Mouse (Mus musculus): Measurements from ENCODE around the gene Gid8. TPM values are rescaled to one million over a fixed set of nuclear protein-coding genes. Genes with fewer than 3 reads are reported as not detected.

Gene Gid8
- total RNA-seq, 2 experiments from 2014 or later: 38.5 to 40.5 TPM

- intact Hi-C loops (cut with DNase I; ENCODE audit: low total_unique reads): loop anchor here (5.0 to 10.0 kb wide), 3 partner anchors 36 to 267 kb away; partner anchors contain the start of genes Bhlhe23, Mrgbp and Ogfr
- DNase-seq: no peak
These were observed 31.5 kb downstream of the Gid8 start for GRCm38 (mm10) chr2:180741421-180741820.

GRCm38 (mm10) chr2:180742820-180743219 is 32.9 kb downstream of the Gid8 start:
- no peak for DNase-seq
- intact Hi-C loops (cut with DNase I; ENCODE audit: low total_unique reads): loop anchor here (5.0 to 10.0 kb wide), 3 partner anchors 34 to 268 kb away; partner anchors contain the start of genes Bhlhe23, Mrgbp and Ogfr

- DNase-seq: no peak
- intact Hi-C loops (cut with DNase I; ENCODE audit: low total_unique reads): loop anchor here (5.0 to 10.0 kb wide), 3 partner anchors 34 to 269 kb away; partner anchors contain the start of genes Bhlhe23, Mrgbp and Ogfr
These were observed 33.4 kb downstream of the Gid8 start for GRCm38 (mm10) chr2:180743321-180743720.

- peak; percentile 82 for DNase-seq
- intact Hi-C loops (cut with DNase I; ENCODE audit: low total_unique reads): loop anchor here (10.0 kb wide), 2 partner anchors 161 to 271 kb away; partner anchors contain the start of genes Mrgbp and Ogfr
These were observed 35.5 kb downstream of the Gid8 start for GRCm38 (mm10) chr2:180745248-180745927.

- intact Hi-C loops (cut with DNase I; ENCODE audit: low total_unique reads): loop anchor here (10.0 kb wide), 2 partner anchors 162 to 272 kb away; partner anchors contain the start of genes Mrgbp and Ogfr
- DNase-seq: no peak
These were observed 36.8 kb downstream of the Gid8 start for GRCm38 (mm10) chr2:180746569-180747192.

GRCm38 (mm10) chr2:180748904-180749303 is 39.0 kb downstream of the Gid8 start:
- intact Hi-C loops (cut with DNase I; ENCODE audit: low total_unique reads): loop anchor here (10.0 kb wide), 2 partner anchors 164 to 274 kb away; partner anchors contain the start of genes Mrgbp and Ogfr
- DNase-seq: no peak

- no peak for DNase-seq
- intact Hi-C loops (cut with DNase I; ENCODE audit: low total_unique reads): no loop called here
These were observed 45.2 kb downstream of the Gid8 start for GRCm38 (mm10) chr2:180754976-180755688.

GRCm38 (mm10) chr2:180755896-180756295 is 46.0 kb downstream of the Gid8 start:
- intact Hi-C loops (cut with DNase I; ENCODE audit: low total_unique reads): no loop called here
- DNase-seq: peak; percentile 44

- no peak for DNase-seq
- intact Hi-C loops (cut with DNase I; ENCODE audit: low total_unique reads): no loop called here
These were observed 46.9 kb downstream of the Gid8 start for GRCm38 (mm10) chr2:180756786-180757185.

GRCm38 (mm10) chr2:180758513-180759263 is 48.8 kb downstream of the Gid8 start:
- no peak for DNase-seq
- intact Hi-C loops (cut with DNase I; ENCODE audit: low total_unique reads): no loop called here

- DNase-seq: no peak
- intact Hi-C loops (cut with DNase I; ENCODE audit: low total_unique reads): no loop called here
These were observed 55.1 kb downstream of the Gid8 start for GRCm38 (mm10) chr2:180764986-180765385.

- DNase-seq: no peak
- intact Hi-C loops (cut with DNase I; ENCODE audit: low total_unique reads): no loop called here
These were observed 55.8 kb downstream of the Gid8 start for GRCm38 (mm10) chr2:180765713-180766112.

Other genes starting within 250 kb of the Gid8 start
- gene Ntsr1, start 210.1 kb upstream of the Gid8 start, total RNA-seq (2021): not detected
- 1 to 10 TPM; 4.7 to 5.3 TPM for gene Mrgbp, start 128.8 kb upstream of the Gid8 start, total RNA-seq (2021)
- 10 to 100 TPM; 22.5 to 25.2 TPM for gene Ogfr, start 120.9 kb upstream of the Gid8 start, total RNA-seq (2021)
- gene Col9a3, start 112.3 kb upstream of the Gid8 start, total RNA-seq (2021): under 1 TPM; 0.29 to 0.97 TPM
- gene Tcfl5, start 67.4 kb upstream of the Gid8 start, total RNA-seq (2021): under 1 TPM; 0.21 to 0.22 TPM
- gene Dido1, start 118 bp upstream of the Gid8 start, total RNA-seq (2021): 10 to 100 TPM; 18.9 to 19.7 TPM
- gene Slc17a9, start 15.1 kb downstream of the Gid8 start, total RNA-seq (2021): under 1 TPM; 0.39 to 0.51 TPM
- gene Bhlhe23, start 66.8 kb downstream of the Gid8 start, total RNA-seq (2021): not detected
- 10 to 100 TPM; 29.5 to 30.3 TPM for gene Ythdf1, start 210.8 kb downstream of the Gid8 start, total RNA-seq (2021)
- not detected for gene Birc7, start 218.9 kb downstream of the Gid8 start, total RNA-seq (2021)
- gene Nkain4, start 244.6 kb downstream of the Gid8 start, total RNA-seq (2021): under 1 TPM; 0.82 TPM